Comparison of ENCODE assay signal across 14 mouse cellular contexts in the genomic region with DNA sequence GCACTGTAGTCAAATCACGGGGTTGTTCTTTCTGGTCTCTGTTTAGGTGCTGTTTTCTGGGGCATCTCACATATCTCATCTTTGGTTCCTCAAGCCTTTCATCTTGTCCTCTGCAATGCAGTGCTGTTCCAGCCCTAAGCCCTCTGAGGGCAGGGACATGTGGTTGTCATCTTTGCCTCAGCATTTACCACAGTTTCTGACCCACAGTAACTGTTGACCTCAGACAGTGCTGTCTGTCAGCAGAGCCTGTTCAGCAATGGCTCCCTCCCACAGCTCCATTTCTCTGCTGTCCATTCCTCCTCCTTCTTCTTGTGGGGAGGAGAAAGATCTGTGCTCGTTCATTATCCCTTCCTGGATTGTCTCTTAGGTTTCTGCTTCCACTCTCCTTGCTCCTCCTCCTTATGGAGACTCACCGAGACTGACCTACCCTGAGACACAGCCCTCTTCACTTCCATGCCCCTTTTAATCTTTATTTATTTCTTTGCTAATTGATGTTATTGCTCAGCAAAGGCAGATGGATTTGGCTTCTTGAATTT.
DNase-seq lines count a peak whose midpoint lies in the region; ATAC-seq and TF ChIP-seq lines count a peak whose summit lies in the region.
"Had no signal": no experiment of that assay in that cellular context is flagged by ENCODE, and none has a peak within 500 bp of the region (broad histone marks: within the 10 kb centered on the region; RNA-seq: fewer than 3 reads in every experiment).

No protein-coding gene starts in this region.

- H3K9me3 ChIP-seq in intestine, embryonic 14.5 days (ENCODE audit: control insufficient read depth, low read length): no peaks in the 10 kb centered on the region
- no peaks in the 10 kb centered on the region for H3K9me3 ChIP-seq in intestine, postnatal 0 days (ENCODE audit: control insufficient read depth)
- no peaks in the 10 kb centered on the region for H3K9me3 ChIP-seq in lung, embryonic 15.5 days
- no peaks in the 10 kb centered on the region for H3K9me3 ChIP-seq in hindbrain, postnatal 0 days (ENCODE audit: low read length)
- no peaks in the 10 kb centered on the region for H3K9me3 ChIP-seq in stomach, embryonic 15.5 days
- H3K9me3 ChIP-seq: heart, embryonic 12.5 days; neural tube, embryonic 13.5 days had no signal

- no peak for DNase-seq in intestine, embryonic 14.5 days (ENCODE audit: low spot score)
- DNase-seq in lung, adult 18-20 months: no peak
- DNase-seq in hindbrain, postnatal 0 days (ENCODE audit: low spot score): no peak
- no peak for DNase-seq in right cerebral cortex, adult 18-20 months
- DNase-seq: cerebellum, postnatal 36 days; gastrocnemius, postnatal 25 days; thymus, postnatal 14 days had no signal

- TF ChIP-seq CTCF in intestine, postnatal 0 days (IDR thresholded peaks at IDR 0.05; ENCODE audit: low read depth): no peak
- TF ChIP-seq CTCF in hindbrain, postnatal 0 days (IDR thresholded peaks at IDR 0.05; ENCODE audit: low read depth): no peak

- H3K4me3 ChIP-seq in intestine, embryonic 14.5 days (ENCODE audit: low read depth, low read length): no peak overlapping the region
- no peak overlapping the region for H3K4me3 ChIP-seq in intestine, postnatal 0 days (ENCODE audit: low read depth, low read length)
- H3K4me3 ChIP-seq in lung, embryonic 15.5 days: no peak overlapping the region
- H3K4me3 ChIP-seq in hindbrain, postnatal 0 days (ENCODE audit: low read length): no peak overlapping the region
- H3K4me3 ChIP-seq in stomach, embryonic 15.5 days (replicated peaks): no peak overlapping the region
- H3K4me3 ChIP-seq: heart, embryonic 12.5 days; neural tube, embryonic 13.5 days had no signal

- no peaks in the 10 kb centered on the region for H3K27me3 ChIP-seq in intestine, embryonic 14.5 days (replicated peaks; ENCODE audit: control insufficient read depth, insufficient read depth, low read length)
- H3K27me3 ChIP-seq in intestine, postnatal 0 days (replicated peaks; ENCODE audit: control insufficient read depth, insufficient read depth, low read length): no peaks in the 10 kb centered on the region
- no peaks in the 10 kb centered on the region for H3K27me3 ChIP-seq in lung, embryonic 15.5 days
- no peaks in the 10 kb centered on the region for H3K27me3 ChIP-seq in hindbrain, postnatal 0 days (ENCODE audit: insufficient read depth, low read length)
- H3K27me3 ChIP-seq in stomach, embryonic 15.5 days (replicated peaks): no peaks in the 10 kb centered on the region

- WGBS in intestine, embryonic 14.5 days: 22% methylated on average over 3 of the region's 3 CpGs
- 37% methylated on average over 3 of the region's 3 CpGs for WGBS in intestine, postnatal 0 days
- 15% methylated on average over 3 of the region's 3 CpGs for WGBS in lung, embryonic 15.5 days
- WGBS in hindbrain, postnatal 0 days: 29% methylated on average over 3 of the region's 3 CpGs
- WGBS in stomach, embryonic 15.5 days: 25% methylated on average over 3 of the region's 3 CpGs

- peaks cover 8% of the 10 kb centered on the region for H3K4me1 ChIP-seq in intestine, embryonic 14.5 days (replicated peaks; ENCODE audit: control insufficient read depth, insufficient read depth, low read length)
- H3K4me1 ChIP-seq in intestine, postnatal 0 days (replicated peaks; ENCODE audit: control insufficient read depth, insufficient read depth, low read length): no peaks in the 10 kb centered on the region
- peaks cover 17% of the 10 kb centered on the region for H3K4me1 ChIP-seq in lung, embryonic 15.5 days
- peaks cover 3% of the 10 kb centered on the region; the same call in 1 of the 2 replicates for H3K4me1 ChIP-seq in hindbrain, postnatal 0 days (ENCODE audit: insufficient read depth, low read length)
- 0 out of 2 replicates have a peak, but pooled peaks cover 4% of the 10 kb centered on the region for H3K4me1 ChIP-seq in stomach, embryonic 15.5 days

- no peak overlapping the region for H3K9ac ChIP-seq in intestine, embryonic 14.5 days (ENCODE audit: low read length)
- H3K9ac ChIP-seq in intestine, postnatal 0 days (ENCODE audit: low read depth, low read length): no peak overlapping the region
- no peak overlapping the region for H3K9ac ChIP-seq in lung, embryonic 15.5 days
- H3K9ac ChIP-seq in hindbrain, postnatal 0 days (replicated peaks; ENCODE audit: low read length): no peak overlapping the region
- H3K9ac ChIP-seq in stomach, embryonic 15.5 days: no peak overlapping the region
- H3K9ac ChIP-seq: heart, embryonic 12.5 days; neural tube, embryonic 13.5 days had no signal

- no peaks in the 10 kb centered on the region for H3K36me3 ChIP-seq in intestine, embryonic 14.5 days (ENCODE audit: control insufficient read depth, insufficient read depth, low read length)
- no peaks in the 10 kb centered on the region for H3K36me3 ChIP-seq in intestine, postnatal 0 days (ENCODE audit: control insufficient read depth, insufficient read depth)
- H3K36me3 ChIP-seq in lung, embryonic 15.5 days: no peaks in the 10 kb centered on the region
- no peaks in the 10 kb centered on the region for H3K36me3 ChIP-seq in hindbrain, postnatal 0 days (ENCODE audit: insufficient read depth, low read length)
- no peaks in the 10 kb centered on the region for H3K36me3 ChIP-seq in stomach, embryonic 15.5 days
- H3K36me3 ChIP-seq: heart, embryonic 12.5 days; neural tube, embryonic 13.5 days had no signal

- no peak overlapping the region for H3K4me2 ChIP-seq in intestine, embryonic 14.5 days (ENCODE audit: low read length)
- H3K4me2 ChIP-seq in intestine, postnatal 0 days (replicated peaks; ENCODE audit: low read depth): no peak overlapping the region
- H3K4me2 ChIP-seq in lung, embryonic 15.5 days: no peak overlapping the region
- no peak overlapping the region for H3K4me2 ChIP-seq in hindbrain, postnatal 0 days (ENCODE audit: low read depth, low read length)
- peak overlapping the region; percentile 24; the same call in 1 of the 2 replicates for H3K4me2 ChIP-seq in stomach, embryonic 15.5 days

- ATAC-seq in intestine, embryonic 14.5 days (replicated peaks; ENCODE audit: low FRiP score, low TSS enrichment, low read depth): no peak
- ATAC-seq in intestine, postnatal 0 days: no peak
- ATAC-seq in lung, embryonic 15.5 days (ENCODE audit: borderline replicate concordance, extremely low read depth, low FRiP score, low TSS enrichment): peak; percentile 33; the same call in 1 of the 2 replicates
- no peak for ATAC-seq in hindbrain, postnatal 0 days
- no peak for ATAC-seq in stomach, embryonic 15.5 days (ENCODE audit: insufficient read depth, low FRiP score, low read depth)
- ATAC-seq: CD4-positive, CD25-positive, alpha-beta regulatory T cell, adult 4 months; midbrain, embryonic 16.5 days had no signal

- peak overlapping the region; percentile 18; the same call in 1 of the 2 replicates for H3K27ac ChIP-seq in intestine, embryonic 14.5 days (ENCODE audit: low read depth)
- no peak overlapping the region for H3K27ac ChIP-seq in intestine, postnatal 0 days (ENCODE audit: low read depth, low read length)
- H3K27ac ChIP-seq in lung, embryonic 15.5 days: peak overlapping the region; percentile 67
- H3K27ac ChIP-seq in hindbrain, postnatal 0 days: 0 out of 2 replicates have a peak overlapping the region, but pooled peaks have one; percentile 26
- peak overlapping the region; percentile 8; the same call in 1 of the 2 replicates for H3K27ac ChIP-seq in stomach, embryonic 15.5 days
- H3K27ac ChIP-seq: neural tube, embryonic 13.5 days had no signal
